Mouse (Mus musculus) liver, embryonic 13.5 days (tissue): ENCODE measurements around the gene Ace2. TPM values are rescaled to one million over a fixed set of nuclear protein-coding genes. Genes with fewer than 3 reads are reported as not detected.
A peak's percentile ranks its signal among the peaks of the same experiment; 100 is the strongest.

Experiments
- ATAC-seq: fragments of 200-750 bp; cut with Nextera tagmentation; 2 replicates; pipeline ENCODE4 v1.8.0; 2017; ENCODE audit warnings: low read depth, mild to moderate bottlenecking, moderate number of reproducible peaks, moderate library complexity
- DNase-seq: peaks from one replicate; pipeline ENCODE4 v3.0.0; 2022
- H3K27ac ChIP-seq: fragments of 300-500 bp; sonication (generic); 2 replicates; pipeline ENCODE4 v1.5.1; 2015; ENCODE audit warnings: moderate library complexity, mild to moderate bottlenecking, inconsistent platforms
- H3K27me3 ChIP-seq: fragments of 300-500 bp; sonication (generic); 2 replicates; pipeline ENCODE4 v1.6.1; 2015; ENCODE audit warnings: mild to moderate bottlenecking, inconsistent platforms
- H3K36me3 ChIP-seq: fragments of 300-500 bp; sonication (generic); 2 replicates; pipeline ENCODE4 v1.6.1; 2015; ENCODE audit warnings: mild to moderate bottlenecking, inconsistent platforms
- H3K4me1 ChIP-seq: fragments of 300-500 bp; sonication (generic); replicated peaks from 2 replicates; pipeline ENCODE4 v1.6.1; 2015; ENCODE audit warnings: inconsistent platforms
- H3K4me2 ChIP-seq: fragments of 300-500 bp; sonication (generic); 2 replicates; pipeline ENCODE4 v1.6.1; 2015; ENCODE audit warnings: inconsistent platforms, mild to moderate bottlenecking, moderate library complexity
- H3K4me3 ChIP-seq: fragments of 300-500 bp; sonication (generic); replicated peaks from 2 replicates; pipeline ENCODE4 v1.5.1; 2015; ENCODE audit warnings: mild to moderate bottlenecking, inconsistent platforms
- H3K9ac ChIP-seq: fragments of 300-500 bp; sonication (generic); 2 replicates; pipeline ENCODE4 v1.6.1; 2015; ENCODE audit warnings: mild to moderate bottlenecking, inconsistent platforms
- H3K9me3 ChIP-seq: fragments of 300-500 bp; sonication (generic); replicated peaks from 2 replicates; pipeline ENCODE4 v1.6.1; 2016; ENCODE audit warnings: inconsistent platforms
- WGBS: fragments of 180-500 bp; shearing (Covaris S2); methylation state at CpG from one replicate; pipeline ENCODE4 v1.1.7; 2015; ENCODE audit not compliant: insufficient replicate concordance; 5-methylcytosine and 5-hydroxymethylcytosine counted together
- polyA plus RNA-seq: library from polyadenylated mRNA; unstranded; fragments of >200 nt; fragmentation: Nextera tagmentation; extraction: Ambion mirVana; gene quantifications from 2 replicates; pipeline ENCODE4 v1.2.1, GENCODE M21; 2015

Gene Ace2
- polyA plus RNA-seq, 1 experiment from 2014 or later, result 0.03 TPM

DNA sequence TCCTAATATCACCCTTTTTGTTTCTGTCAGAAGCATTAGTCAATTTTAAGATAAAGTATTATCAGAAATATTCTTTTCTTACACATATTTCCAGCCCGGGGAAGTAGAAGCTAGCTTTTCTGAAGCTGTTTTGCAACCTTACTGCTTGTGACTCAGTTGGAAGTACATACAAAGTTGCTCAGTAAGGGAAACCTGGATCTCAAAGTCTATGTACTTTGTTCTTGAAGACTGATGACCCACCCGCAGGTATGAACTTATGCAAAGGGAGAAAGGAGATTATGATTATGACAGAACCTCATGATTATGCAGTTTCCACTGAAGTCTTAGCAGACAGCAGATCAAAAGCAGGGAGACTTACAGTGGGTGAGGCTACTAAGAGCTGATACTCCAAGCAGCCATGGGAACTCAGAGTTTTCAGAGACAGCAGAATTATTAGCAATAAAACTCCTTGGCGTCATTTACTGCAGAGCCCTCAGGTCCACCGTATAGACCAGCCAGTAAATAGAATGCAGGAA is 3.8 kb upstream of the Ace2 start:
- Histone ChIP-seq H3K27ac (no peak overlapping the region), H3K9me3 (no peaks in the 10 kb centered on the region), H3K4me2 (no peak overlapping the region), H3K27me3 (peaks cover 17% of the 10 kb centered on the region), H3K4me1 (no peaks in the 10 kb centered on the region), H3K36me3 (no peaks in the 10 kb centered on the region), H3K4me3 (no peak overlapping the region), H3K9ac (no peak overlapping the region)
- WGBS, result 69% methylated on average over 4 of the region's 4 CpGs
- DNase-seq (no peak), ATAC-seq (no peak)

- no peaks in the 10 kb centered on the region for H3K9me3 ChIP-seq
- WGBS, result 63% methylated on average over 6 of the region's 6 CpGs
- peak overlapping the region; percentile 74 for H3K27ac ChIP-seq
- no peak overlapping the region for H3K4me2 ChIP-seq
- H3K9ac ChIP-seq, result no peak overlapping the region
- H3K4me3 ChIP-seq, result no peak overlapping the region
- peaks cover 20% of the 10 kb centered on the region for H3K4me1 ChIP-seq
- no peaks in the 10 kb centered on the region for H3K36me3 ChIP-seq
- peak; percentile 90 for ATAC-seq
- no peaks in the 10 kb centered on the region; the same call in 1 of the 2 replicates for H3K27me3 ChIP-seq
- DNase-seq, result peak; percentile 8
These were observed 6.5 kb downstream of the Ace2 start for GRCm38 (mm10) chrX:164145463-164146250.

- H3K4me2 ChIP-seq, result no peak overlapping the region
- no peak overlapping the region for H3K27ac ChIP-seq
- ATAC-seq, result no peak
- no peak overlapping the region for H3K9ac ChIP-seq
- H3K4me3 ChIP-seq, result no peak overlapping the region
- H3K36me3 ChIP-seq, result no peaks in the 10 kb centered on the region
- H3K27me3 ChIP-seq, result no peaks in the 10 kb centered on the region
- WGBS, result 60% methylated on average over 2 of the region's 2 CpGs
- no peak for DNase-seq
- no peaks in the 10 kb centered on the region for H3K4me1 ChIP-seq
- no peaks in the 10 kb centered on the region for H3K9me3 ChIP-seq
These were observed 13.6 kb downstream of the Ace2 start for GRCm38 (mm10) chrX:164152703-164153102.

DNA sequence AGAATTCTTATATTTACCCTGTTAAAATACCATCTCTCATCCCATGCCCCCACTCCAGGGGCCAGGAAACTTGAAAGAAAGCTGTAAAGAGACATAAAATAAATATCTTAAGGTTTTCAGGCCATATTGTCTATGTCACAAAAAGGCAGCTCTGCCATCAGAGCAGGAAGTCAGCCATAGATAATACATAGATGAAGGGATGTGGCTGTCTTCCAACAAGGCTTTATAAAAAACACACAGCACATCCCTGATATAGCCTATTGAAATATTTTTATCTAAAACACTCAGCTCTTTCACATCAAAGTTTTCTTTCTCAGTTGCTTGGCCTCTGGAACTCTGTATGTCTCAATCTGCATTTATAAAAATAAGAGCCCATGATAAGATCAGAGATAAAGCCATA is 14.5 kb downstream of the Ace2 start:
- no peak overlapping the region for H3K9ac ChIP-seq
- no peak overlapping the region for H3K4me3 ChIP-seq
- ATAC-seq, result no peak
- DNase-seq, result no peak
- no peak overlapping the region for H3K27ac ChIP-seq
- no peaks in the 10 kb centered on the region for H3K4me1 ChIP-seq
- no peaks in the 10 kb centered on the region for H3K9me3 ChIP-seq
- no peak overlapping the region for H3K4me2 ChIP-seq
- H3K27me3 ChIP-seq, result no peaks in the 10 kb centered on the region
- H3K36me3 ChIP-seq, result no peaks in the 10 kb centered on the region

DNA sequence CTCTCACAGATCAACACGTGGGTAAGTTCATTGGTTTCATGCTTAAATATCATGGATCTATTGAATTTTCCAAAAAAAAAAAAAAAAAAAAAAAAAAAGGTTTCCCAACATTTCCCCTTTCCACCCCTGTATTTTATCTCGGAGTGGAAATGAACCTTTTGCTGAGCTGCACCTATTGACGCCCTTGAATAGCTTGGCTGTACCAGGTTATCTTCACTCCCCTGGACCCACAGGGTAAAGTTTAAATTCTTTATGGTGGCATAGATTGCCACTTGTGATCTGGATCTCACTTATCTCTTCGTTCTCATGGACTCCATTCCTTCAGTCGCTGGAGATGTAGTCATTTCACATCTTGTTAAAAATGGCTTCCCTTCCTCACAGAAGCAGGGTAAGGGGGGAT is 15.5 kb downstream of the Ace2 start:
- no peak overlapping the region for H3K27ac ChIP-seq
- H3K27me3 ChIP-seq, result no peaks in the 10 kb centered on the region
- H3K36me3 ChIP-seq, result no peaks in the 10 kb centered on the region
- WGBS, result 55% methylated on average over 5 of the region's 5 CpGs
- no peaks in the 10 kb centered on the region for H3K4me1 ChIP-seq
- DNase-seq (no peak), ATAC-seq (no peak)
- H3K4me3 ChIP-seq, result no peak overlapping the region
- no peaks in the 10 kb centered on the region for H3K9me3 ChIP-seq
- H3K4me2 ChIP-seq, result no peak overlapping the region
- H3K9ac ChIP-seq, result no peak overlapping the region

- no peak overlapping the region for H3K4me3 ChIP-seq
- H3K9ac ChIP-seq, result no peak overlapping the region
- no peaks in the 10 kb centered on the region; the same call in 1 of the 2 replicates for H3K27me3 ChIP-seq
- no peaks in the 10 kb centered on the region for H3K36me3 ChIP-seq
- 38% methylated on average over 1 of the region's 1 CpGs for WGBS
- no peak overlapping the region for H3K4me2 ChIP-seq
- peaks cover 4% of the 10 kb centered on the region; the same call in 1 of the 2 replicates for H3K4me1 ChIP-seq
- ATAC-seq (peak; percentile 93), DNase-seq (peak; percentile 1)
- no peaks in the 10 kb centered on the region for H3K9me3 ChIP-seq
- no peak overlapping the region; the same call in 1 of the 2 replicates for H3K27ac ChIP-seq
These were observed 25.5 kb downstream of the Ace2 start for GRCm38 (mm10) chrX:164164681-164165080.

DNA sequence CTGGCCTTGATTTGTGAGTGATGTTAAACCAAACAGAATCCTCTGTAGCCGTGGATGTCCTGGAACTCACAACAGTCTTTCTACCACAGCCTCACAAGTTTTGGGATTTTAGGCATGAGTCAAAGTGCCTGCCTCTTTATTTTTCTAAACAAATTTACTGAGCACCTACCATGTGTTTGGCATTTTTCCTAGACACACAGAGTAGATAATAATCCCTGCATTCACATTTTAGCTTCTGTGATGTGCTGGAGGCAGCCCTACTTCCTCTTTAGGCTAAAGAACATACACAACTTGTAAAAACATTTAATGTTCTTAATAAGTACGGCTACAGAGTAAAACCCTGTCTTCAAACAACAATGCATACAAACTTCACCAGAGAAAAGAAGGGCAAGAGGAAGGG is 31.9 kb downstream of the Ace2 start:
- no peak overlapping the region for H3K9ac ChIP-seq
- no peak for DNase-seq
- no peak overlapping the region for H3K27ac ChIP-seq
- no peaks in the 10 kb centered on the region for H3K4me1 ChIP-seq
- no peak for ATAC-seq
- H3K36me3 ChIP-seq, result no peaks in the 10 kb centered on the region
- 54% methylated on average over 2 of the region's 2 CpGs for WGBS
- no peak overlapping the region for H3K4me3 ChIP-seq
- H3K4me2 ChIP-seq, result no peak overlapping the region
- no peaks in the 10 kb centered on the region; the same call in 1 of the 2 replicates for H3K27me3 ChIP-seq
- no peaks in the 10 kb centered on the region for H3K9me3 ChIP-seq

DNA sequence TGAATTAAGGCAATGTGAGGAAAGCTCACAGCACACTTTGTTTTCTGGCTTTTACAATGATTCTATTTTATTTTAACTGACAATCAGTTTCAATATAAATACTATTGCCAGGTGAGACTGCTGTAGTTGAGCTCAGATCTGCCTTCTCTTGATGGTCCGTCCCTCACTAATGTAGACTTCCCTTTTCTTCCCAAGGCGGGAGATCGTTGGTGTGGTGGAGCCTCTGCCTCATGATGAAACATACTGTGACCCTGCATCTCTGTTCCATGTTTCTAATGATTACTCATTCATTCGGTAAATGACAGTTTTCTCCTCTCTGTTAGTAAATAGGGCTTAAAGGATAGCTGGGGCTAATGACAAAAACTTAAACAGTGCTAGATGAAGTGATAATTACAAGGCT is 34.7 kb downstream of the Ace2 start:
- Histone ChIP-seq H3K9ac (no peak overlapping the region), H3K4me1 (no peaks in the 10 kb centered on the region), H3K36me3 (no peaks in the 10 kb centered on the region), H3K27me3 (no peaks in the 10 kb centered on the region; the same call in 1 of the 2 replicates), H3K9me3 (no peaks in the 10 kb centered on the region), H3K4me2 (no peak overlapping the region), H3K4me3 (no peak overlapping the region), H3K27ac (no peak overlapping the region)
- no peak for DNase-seq
- no peak for ATAC-seq
- 51% methylated on average over 4 of the region's 4 CpGs for WGBS

DNA sequence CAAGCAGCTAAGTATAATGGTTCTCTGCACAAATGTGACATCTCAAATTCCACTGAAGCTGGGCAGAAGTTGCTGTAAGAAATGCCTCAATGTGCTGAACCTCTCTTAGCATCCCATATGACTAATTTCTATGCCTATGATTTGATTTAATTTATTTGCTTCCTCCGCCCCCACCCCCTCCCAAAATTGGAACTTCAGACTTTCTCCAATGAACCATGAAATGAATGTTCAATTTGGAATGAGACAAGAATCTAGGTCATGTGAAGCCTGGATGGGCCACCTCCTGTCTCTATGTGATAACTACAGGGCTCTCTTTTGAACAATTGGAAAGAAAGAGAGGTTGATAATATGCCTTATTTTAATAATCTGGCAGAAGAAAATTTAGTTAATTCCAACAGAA is 36.2 kb downstream of the Ace2 start:
- H3K4me2 ChIP-seq, result no peak overlapping the region

DNA sequence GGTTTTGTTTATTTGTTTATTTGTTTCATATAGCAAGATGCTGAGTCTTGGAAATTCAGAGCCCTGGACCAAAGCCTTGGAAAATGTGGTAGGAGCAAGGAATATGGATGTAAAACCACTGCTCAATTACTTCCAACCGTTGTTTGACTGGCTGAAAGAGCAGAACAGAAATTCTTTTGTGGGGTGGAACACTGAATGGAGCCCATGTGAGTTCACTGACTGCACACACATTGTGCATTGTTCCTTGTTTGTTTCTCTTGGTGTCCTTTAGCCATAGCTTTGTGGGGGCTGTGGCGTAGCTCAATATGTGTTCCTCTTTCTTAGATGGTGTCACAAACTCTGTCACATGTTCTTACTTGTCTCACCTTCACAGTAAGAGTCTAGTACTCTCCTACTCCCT is 36.6 kb downstream of the Ace2 start:
- no peaks in the 10 kb centered on the region for H3K4me1 ChIP-seq
- DNase-seq (no peak), ATAC-seq (no peak)
- no peak overlapping the region for H3K27ac ChIP-seq
- H3K9me3 ChIP-seq, result no peaks in the 10 kb centered on the region
- H3K36me3 ChIP-seq, result no peaks in the 10 kb centered on the region
- H3K4me3 ChIP-seq, result no peak overlapping the region
- no peaks in the 10 kb centered on the region; the same call in 1 of the 2 replicates for H3K27me3 ChIP-seq
- H3K9ac ChIP-seq, result no peak overlapping the region
- 65% methylated on average over 2 of the region's 2 CpGs for WGBS
- H3K4me2 ChIP-seq, result no peak overlapping the region

More for the DNA sequence above, 36.2 kb downstream of the Ace2 start:
- H3K27ac ChIP-seq, result no peak overlapping the region
- no peak overlapping the region for H3K9ac ChIP-seq
- H3K36me3 ChIP-seq, result no peaks in the 10 kb centered on the region
- no peaks in the 10 kb centered on the region; the same call in 1 of the 2 replicates for H3K27me3 ChIP-seq
- DNase-seq, result no peak
- H3K4me3 ChIP-seq, result no peak overlapping the region
- H3K4me1 ChIP-seq, result no peaks in the 10 kb centered on the region
- WGBS, result 70% methylated on average over 1 of the region's 1 CpGs
- ATAC-seq, result no peak
- H3K9me3 ChIP-seq, result no peaks in the 10 kb centered on the region

- H3K4me3 ChIP-seq, result no peak overlapping the region
- no peak overlapping the region for H3K4me2 ChIP-seq
- H3K9ac ChIP-seq, result no peak overlapping the region
- H3K4me1 ChIP-seq, result no peaks in the 10 kb centered on the region
- no peak overlapping the region for H3K27ac ChIP-seq
- H3K9me3 ChIP-seq, result no peaks in the 10 kb centered on the region
- ATAC-seq, result no peak
- no peak for DNase-seq
- H3K36me3 ChIP-seq, result no peaks in the 10 kb centered on the region
- 62% methylated on average over 2 of the region's 2 CpGs for WGBS
- no peaks in the 10 kb centered on the region; the same call in 1 of the 2 replicates for H3K27me3 ChIP-seq
These were observed 39.7 kb downstream of the Ace2 start for GRCm38 (mm10) chrX:164178856-164179255.

DNA sequence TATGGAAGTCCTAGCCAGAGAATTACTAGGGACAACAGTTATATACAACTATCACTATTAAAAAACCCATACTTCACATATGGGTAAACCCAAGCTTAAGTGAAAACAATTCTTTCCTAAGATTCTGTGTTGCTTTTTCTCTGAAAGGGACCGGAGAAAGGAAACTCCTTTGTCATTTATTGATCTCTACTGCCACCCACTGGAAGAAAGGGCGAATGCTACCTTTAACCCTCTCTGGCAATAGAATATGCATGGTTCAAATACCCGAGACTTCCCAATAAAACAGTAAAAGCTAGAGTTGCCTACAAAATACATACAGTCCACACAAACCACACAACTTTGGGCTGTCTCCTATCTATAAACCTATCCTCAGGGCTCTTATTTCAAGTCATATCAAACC is 40.6 kb downstream of the Ace2 start:
- no peak overlapping the region for H3K4me2 ChIP-seq
- H3K9me3 ChIP-seq, result no peaks in the 10 kb centered on the region
- no peak overlapping the region for H3K9ac ChIP-seq
- H3K4me3 ChIP-seq, result no peak overlapping the region
- H3K27ac ChIP-seq, result no peak overlapping the region
- no peaks in the 10 kb centered on the region; the same call in 1 of the 2 replicates for H3K27me3 ChIP-seq
- ATAC-seq (no peak), DNase-seq (peak; percentile 21)
- no peaks in the 10 kb centered on the region for H3K36me3 ChIP-seq
- 15% methylated on average over 3 of the region's 3 CpGs for WGBS
- H3K4me1 ChIP-seq, result no peaks in the 10 kb centered on the region
